Mouse (Mus musculus): ENCODE data around the gene Mief2. TPM values are rescaled to one million over a fixed set of nuclear protein-coding genes. Genes with fewer than 3 reads are reported as not detected.
A peak's percentile ranks its signal among the peaks of the same experiment; 100 is the strongest.

Mief2 gene
- 15.6 and 17.8 TPM in 2 replicates for polyA plus RNA-seq (2015; fragmentation: Nextera tagmentation; extraction: Ambion mirVana)

DNA sequence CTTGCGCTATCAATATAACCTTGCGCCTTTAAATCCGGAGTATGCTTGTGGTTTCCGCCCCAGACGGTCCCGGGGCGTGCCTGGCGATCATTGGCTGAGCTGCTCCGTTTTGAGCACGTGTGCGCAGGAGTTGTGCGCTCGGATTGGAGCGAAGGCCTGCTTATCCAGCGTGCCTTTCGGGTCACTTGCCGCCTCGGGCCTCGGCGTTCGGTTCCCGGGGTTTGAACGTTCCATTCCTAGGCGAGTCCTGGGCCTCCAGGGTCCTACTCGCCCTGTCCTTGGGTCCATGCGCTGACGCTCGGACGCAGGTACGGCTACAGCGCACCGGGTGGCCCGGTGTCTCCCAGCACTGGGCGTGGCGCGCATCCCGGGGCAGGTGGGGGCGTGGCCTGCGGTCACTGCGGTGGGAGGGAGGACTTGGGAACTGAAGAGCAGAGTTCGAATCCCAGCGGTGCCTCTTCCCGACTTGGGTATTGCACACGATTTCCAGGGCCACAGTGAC is at the start of gene Mief2:
Mief2 (plus strand) TSS at position 139 of the 502 bp plus-strand sequence.
- WGBS = under 1% methylated on average over 44 of the region's 44 CpGs
- H3K27me3 ChIP-seq = no peaks in the 10 kb centered on the region
- peak within 1 kb of the TSS; percentile 81 for H3K4me3 ChIP-seq
- no peaks in the 10 kb centered on the region for H3K9me3 ChIP-seq
- peak within 1 kb of the TSS; percentile 89 for H3K27ac ChIP-seq
- H3K4me1 ChIP-seq = peaks cover 27% of the 10 kb centered on the region
- H3K4me2 ChIP-seq = peak within 1 kb of the TSS; percentile 72
- H3K9ac ChIP-seq = peak within 1 kb of the TSS; percentile 81
- peak; percentile 84 for ATAC-seq (ENCODE audit: insufficient number of reproducible peaks, insufficient read depth, low FRiP score, low TSS enrichment, low read depth)
- H3K36me3 ChIP-seq = peaks cover 45% of the 10 kb centered on the region

DNA sequence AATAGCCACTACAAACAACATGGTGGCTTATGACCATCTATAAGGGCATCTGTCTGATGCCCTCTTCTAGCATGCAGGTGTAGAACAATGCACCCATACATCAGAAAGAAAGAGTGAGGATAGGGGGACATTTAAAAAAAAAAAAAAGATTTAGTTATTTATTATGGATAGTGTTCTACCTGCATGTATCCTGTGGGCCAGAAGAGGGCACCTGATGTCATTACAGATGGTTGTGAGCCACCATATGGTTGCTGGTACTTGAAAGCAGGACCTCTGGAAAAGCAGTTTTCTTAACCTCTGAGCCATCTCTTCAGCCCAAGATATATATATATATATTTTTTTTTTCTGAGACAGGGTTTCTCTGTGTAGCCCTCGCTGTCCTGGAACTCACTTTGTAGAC is 32.0 kb upstream of the Mief2 start:
- Histone ChIP-seq H3K4me3 (no peak overlapping the region), H3K9me3 (no peaks in the 10 kb centered on the region), H3K4me2 (no peak overlapping the region), H3K27ac (no peak overlapping the region), H3K4me1 (peaks cover 13% of the 10 kb centered on the region), H3K27me3 (no peaks in the 10 kb centered on the region), H3K36me3 (no peaks in the 10 kb centered on the region), H3K9ac (no peak overlapping the region)
- 57% methylated on average over 1 of the region's 1 CpGs for WGBS
- no peak for ATAC-seq (ENCODE audit: insufficient number of reproducible peaks, insufficient read depth, low FRiP score, low TSS enrichment, low read depth)

DNA sequence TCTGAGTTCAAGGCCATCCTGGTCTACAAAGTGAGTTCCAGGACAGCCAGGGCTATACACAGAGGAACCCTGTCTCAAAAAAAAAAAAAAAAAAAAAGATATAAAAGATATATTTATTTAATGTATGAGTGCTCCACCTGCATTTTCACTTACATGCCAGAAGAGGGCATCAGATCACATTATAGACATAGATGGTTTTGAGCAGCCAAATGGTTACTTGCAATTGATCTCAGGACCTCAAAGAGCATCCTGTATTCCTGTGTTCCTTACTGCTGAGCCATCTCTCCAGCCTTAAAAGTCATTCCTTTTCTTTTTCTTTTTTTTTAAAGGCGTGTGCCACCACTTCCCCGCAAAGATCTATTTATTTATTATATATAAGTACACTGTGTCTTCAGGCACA is 30.6 kb upstream of the Mief2 start:
- H3K36me3 ChIP-seq = no peaks in the 10 kb centered on the region
- no peaks in the 10 kb centered on the region for H3K9me3 ChIP-seq
- H3K27ac ChIP-seq = no peak overlapping the region
- no peak overlapping the region for H3K4me3 ChIP-seq
- H3K4me2 ChIP-seq = no peak overlapping the region
- 72% methylated on average over 2 of the region's 2 CpGs for WGBS
- ATAC-seq (ENCODE audit: insufficient number of reproducible peaks, insufficient read depth, low FRiP score, low TSS enrichment, low read depth) = no peak
- H3K4me1 ChIP-seq = peaks cover 25% of the 10 kb centered on the region
- no peaks in the 10 kb centered on the region for H3K27me3 ChIP-seq
- H3K9ac ChIP-seq = no peak overlapping the region

DNA sequence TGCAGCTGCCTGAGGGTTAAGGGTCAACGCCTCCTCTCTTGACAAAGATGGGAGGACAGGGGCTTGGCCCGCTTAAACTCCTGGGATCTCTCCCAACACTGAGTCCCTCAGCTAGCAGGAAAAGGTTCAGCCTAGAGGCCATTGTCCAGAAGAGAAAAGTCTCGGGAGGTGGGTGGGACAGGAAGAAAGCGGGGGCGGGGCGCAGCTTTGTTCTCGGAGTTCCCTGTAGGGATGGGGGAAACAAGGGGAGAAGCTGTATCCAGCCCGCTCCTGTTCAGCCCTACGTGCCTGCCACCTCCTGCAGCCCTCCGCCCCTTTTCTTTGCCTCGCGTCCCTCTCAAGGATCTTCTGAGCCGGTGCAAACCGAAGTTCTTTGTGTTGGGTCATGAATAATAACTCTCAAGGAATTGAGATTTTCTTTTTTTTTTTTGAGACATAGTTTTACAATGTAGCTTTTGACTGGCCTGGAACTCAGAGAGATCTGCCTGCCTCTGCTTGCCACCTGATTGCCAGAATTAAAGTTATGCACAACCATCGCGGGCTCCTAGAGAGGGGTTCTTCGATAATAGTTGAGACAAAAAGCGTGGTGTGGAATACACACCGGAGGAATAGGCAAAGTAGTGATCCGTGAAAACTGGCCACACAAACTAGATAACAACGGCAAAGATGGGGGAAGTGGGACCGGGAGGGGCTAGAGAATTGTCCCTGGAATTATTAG is 29.2 kb upstream of the Mief2 start:
- Histone ChIP-seq H3K27me3 (no peaks in the 10 kb centered on the region), H3K9me3 (no peaks in the 10 kb centered on the region), H3K4me3 (peak overlapping the region; percentile 82), H3K27ac (peak overlapping the region; percentile 86), H3K4me2 (peak overlapping the region; percentile 87), H3K36me3 (peaks cover 2% of the 10 kb centered on the region), H3K9ac (peak overlapping the region; percentile 96), H3K4me1 (peaks cover 30% of the 10 kb centered on the region)
- WGBS = 4% methylated on average over 22 of the region's 22 CpGs
- no peak; the same call in 1 of the 2 replicates for ATAC-seq (ENCODE audit: insufficient number of reproducible peaks, insufficient read depth, low FRiP score, low TSS enrichment, low read depth)

GRCm38 (mm10) chr11:60699524-60700075 is 28.6 kb upstream of the Mief2 start, which contains the start of gene Llgl1:
TSS of gene Llgl1 (plus strand) at chr11:60699723.
- peak; percentile 87 for ATAC-seq (ENCODE audit: insufficient number of reproducible peaks, insufficient read depth, low FRiP score, low TSS enrichment, low read depth)
- Histone ChIP-seq H3K27me3 (no peaks in the 10 kb centered on the region), H3K9ac (peak within 1 kb of the TSS; percentile 96), H3K4me3 (peak within 1 kb of the TSS; percentile 82), H3K4me2 (peak within 1 kb of the TSS; percentile 87), H3K9me3 (no peaks in the 10 kb centered on the region), H3K4me1 (peaks cover 30% of the 10 kb centered on the region), H3K36me3 (peaks cover 8% of the 10 kb centered on the region), H3K27ac (peak within 1 kb of the TSS; percentile 86)
- 0% methylated on average over 46 of the region's 73 CpGs for WGBS

GRCm38 (mm10) chr11:60700320-60701185 is 27.6 kb upstream of the Mief2 start:
- H3K27me3 ChIP-seq = no peaks in the 10 kb centered on the region
- peak overlapping the region; percentile 96 for H3K9ac ChIP-seq
- H3K4me1 ChIP-seq = peaks cover 30% of the 10 kb centered on the region
- H3K9me3 ChIP-seq = no peaks in the 10 kb centered on the region
- WGBS = 29% methylated on average over 12 of the region's 12 CpGs
- peak overlapping the region; percentile 82 for H3K4me3 ChIP-seq
- ATAC-seq (ENCODE audit: insufficient number of reproducible peaks, insufficient read depth, low FRiP score, low TSS enrichment, low read depth) = no peak
- H3K4me2 ChIP-seq = peak overlapping the region; percentile 87
- H3K27ac ChIP-seq = peak overlapping the region; percentile 86; the same call in 1 of the 2 replicates
- H3K36me3 ChIP-seq = peaks cover 18% of the 10 kb centered on the region

GRCm38 (mm10) chr11:60701611-60702010 is 26.6 kb upstream of the Mief2 start:
- Histone ChIP-seq H3K9ac (no peak overlapping the region), H3K9me3 (no peaks in the 10 kb centered on the region), H3K4me2 (peak overlapping the region; percentile 87), H3K4me1 (peaks cover 30% of the 10 kb centered on the region), H3K27ac (no peak overlapping the region), H3K36me3 (peaks cover 28% of the 10 kb centered on the region), H3K4me3 (no peak overlapping the region), H3K27me3 (no peaks in the 10 kb centered on the region)
- ATAC-seq (ENCODE audit: insufficient number of reproducible peaks, insufficient read depth, low FRiP score, low TSS enrichment, low read depth) = no peak
- WGBS = 82% methylated on average over 3 of the region's 4 CpGs

DNA sequence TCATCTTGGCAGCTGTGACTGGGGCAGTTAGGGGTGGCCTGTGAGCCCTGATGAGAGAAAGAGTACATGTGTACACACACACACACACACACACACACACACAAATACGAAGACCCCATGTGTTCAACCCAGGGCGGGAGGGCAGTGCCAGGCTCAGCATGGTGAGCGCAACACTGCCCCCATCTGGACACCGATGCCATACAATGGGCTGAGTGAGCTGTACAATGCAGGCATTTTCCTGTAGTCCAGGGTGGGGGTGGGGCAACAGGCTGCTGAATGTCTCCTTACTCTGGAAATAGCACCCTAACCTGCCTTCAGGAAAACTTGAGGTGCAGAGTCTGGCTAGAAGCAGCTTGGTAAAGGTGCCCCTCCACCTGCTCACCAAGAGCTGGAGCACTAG is 25.1 kb upstream of the Mief2 start:
- WGBS = 36% methylated on average over 4 of the region's 4 CpGs

GRCm38 (mm10) chr11:60704023-60704880 is 23.9 kb upstream of the Mief2 start:
- Histone ChIP-seq H3K4me2 (no peak overlapping the region), H3K36me3 (peaks cover 55% of the 10 kb centered on the region), H3K4me1 (peaks cover 24% of the 10 kb centered on the region), H3K4me3 (no peak overlapping the region), H3K9ac (no peak overlapping the region), H3K27ac (no peak overlapping the region), H3K27me3 (no peaks in the 10 kb centered on the region), H3K9me3 (no peaks in the 10 kb centered on the region)
- WGBS = 96% methylated on average over 19 of the region's 19 CpGs
- ATAC-seq (ENCODE audit: insufficient number of reproducible peaks, insufficient read depth, low FRiP score, low TSS enrichment, low read depth) = no peak

More for the DNA sequence above, 25.1 kb upstream of the Mief2 start:
- Histone ChIP-seq H3K4me3 (no peak overlapping the region), H3K36me3 (peaks cover 44% of the 10 kb centered on the region), H3K9me3 (no peaks in the 10 kb centered on the region), H3K9ac (no peak overlapping the region), H3K4me2 (no peak overlapping the region), H3K4me1 (peaks cover 30% of the 10 kb centered on the region), H3K27me3 (no peaks in the 10 kb centered on the region), H3K27ac (no peak overlapping the region)
- ATAC-seq (ENCODE audit: insufficient number of reproducible peaks, insufficient read depth, low FRiP score, low TSS enrichment, low read depth) = no peak

- WGBS = 95% methylated on average over 3 of the region's 3 CpGs
- no peak overlapping the region for H3K4me2 ChIP-seq
- H3K27me3 ChIP-seq = no peaks in the 10 kb centered on the region
- peaks cover 24% of the 10 kb centered on the region for H3K4me1 ChIP-seq
- no peak overlapping the region for H3K4me3 ChIP-seq
- no peak overlapping the region for H3K27ac ChIP-seq
- no peak overlapping the region for H3K9ac ChIP-seq
- peaks cover 65% of the 10 kb centered on the region for H3K36me3 ChIP-seq
- ATAC-seq (ENCODE audit: insufficient number of reproducible peaks, insufficient read depth, low FRiP score, low TSS enrichment, low read depth) = no peak
- H3K9me3 ChIP-seq = no peaks in the 10 kb centered on the region
Measured at GRCm38 (mm10) chr11:60705255-60705654, 22.9 kb upstream of the Mief2 start.

Data from embryonic facial prominence, embryonic 13.5 days (tissue).